23 mouse cellular contexts compared by ENCODE assay signal in the genomic region with DNA sequence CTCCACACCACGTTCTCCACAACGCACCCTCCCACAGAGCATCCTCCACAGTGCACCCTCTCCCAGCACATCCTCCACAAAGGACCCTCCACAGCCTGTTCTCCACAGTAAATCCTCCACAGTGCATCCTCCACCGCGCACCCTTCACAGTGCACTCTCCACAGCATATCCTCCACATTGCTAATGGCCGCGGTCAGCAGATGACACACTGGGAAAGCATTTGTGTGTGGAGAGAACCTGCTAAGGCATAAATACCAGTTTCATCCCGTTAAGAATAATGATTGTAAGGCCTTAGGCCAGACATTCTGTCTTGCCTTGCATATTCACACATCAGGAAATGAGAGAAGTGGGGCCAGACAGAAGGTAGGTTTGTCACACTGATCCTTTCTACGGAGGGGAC.
"Had no signal": no experiment of that assay in that cellular context is flagged by ENCODE, and none has a peak within 500 bp of the region (broad histone marks: within the 10 kb centered on the region; RNA-seq: fewer than 3 reads in every experiment).

No protein-coding gene starts in this region.

- H3K4me3 ChIP-seq: lung, embryonic 15.5 days; megakaryocyte, embryonic 14.5 days; midbrain, embryonic 10.5 days; midbrain, embryonic 12.5 days; myocyte; neural tube, embryonic 13.5 days; neural tube, embryonic 15.5 days had no signal

- H3K4me1 ChIP-seq: megakaryocyte, embryonic 14.5 days; midbrain, embryonic 10.5 days had no signal

- H3K36me3 ChIP-seq: lung, embryonic 15.5 days; midbrain, embryonic 10.5 days; midbrain, embryonic 12.5 days; neural tube, embryonic 13.5 days; neural tube, embryonic 15.5 days had no signal

- H3K9ac ChIP-seq: liver, postnatal 0 days; lung, embryonic 15.5 days; midbrain, embryonic 12.5 days; neural tube, embryonic 13.5 days; neural tube, embryonic 15.5 days had no signal

- DNase-seq: liver, postnatal 0 days; lung, adult 2 months; lung, postnatal 14 days; lung, postnatal 36 days; midbrain, embryonic 14.5 days; retina, postnatal 1 day; right cerebral cortex, adult 18-20 months; right cerebral cortex, postnatal 25 days; right cerebral cortex, postnatal 4 days; spleen, adult 18-20 months; thymus, adult 18-20 months; thymus, postnatal 14 days; thymus, postnatal 4 days had no signal

- H3K27ac ChIP-seq: lung, embryonic 15.5 days; macrophage; midbrain, embryonic 10.5 days; midbrain, embryonic 12.5 days; neural tube, embryonic 13.5 days; neural tube, embryonic 15.5 days had no signal

- H3K9me3 ChIP-seq: lung, embryonic 15.5 days; megakaryocyte, embryonic 14.5 days; midbrain, embryonic 10.5 days; midbrain, embryonic 12.5 days; neural tube, embryonic 13.5 days; neural tube, embryonic 15.5 days had no signal

- H3K27me3 ChIP-seq: lung, embryonic 15.5 days; neural tube, embryonic 13.5 days; neural tube, embryonic 15.5 days had no signal

- H3K4me2 ChIP-seq: lung, embryonic 15.5 days; midbrain, embryonic 12.5 days; neural tube, embryonic 13.5 days; neural tube, embryonic 15.5 days had no signal

- ATAC-seq: liver, postnatal 0 days; lung, postnatal 0 days; midbrain, embryonic 16.5 days had no signal
